Mouse (Mus musculus) erythroblast, embryonic 14.5 days (primary cell): Measurements from ENCODE around the gene Serp2.

Experiments
- GATA1 ChIP-seq: IDR thresholded peaks from 2 replicates; pipeline ENCODE4 v1.6.1; 2012; ENCODE audit warnings: low read length, inconsistent platforms, mixed read lengths
- TAL1 ChIP-seq: IDR thresholded peaks from 3 replicates; pipeline ENCODE4 v1.6.1; 2012; ENCODE audit warnings: low read length, inconsistent platforms, mixed read lengths

- no peak for TF ChIP-seq TAL1
- TF ChIP-seq GATA1: no peak
Measured at GRCm38 (mm10) chr14:76592090-76592489, 35.4 kb upstream of the Serp2 start.
